Mouse (Mus musculus) C2C12 (cell line): ENCODE data around the gene Gm37419. TPM values are rescaled to one million over a fixed set of nuclear protein-coding genes. Genes with fewer than 3 reads are reported as not detected.

Experiments used
- H3K27me3 ChIP-seq: one replicate; pipeline ENCODE4 v1.6.1; 2011; ENCODE audit not compliant: control insufficient read depth, insufficient read depth, insufficient read length
- H3K36me3 ChIP-seq: one replicate; pipeline ENCODE4 v1.6.1; 2011; ENCODE audit not compliant: control insufficient read depth, insufficient read depth
- H3K4me3 ChIP-seq: one replicate; pipeline ENCODE4 v1.5.1; 2011; ENCODE audit warnings: mild to moderate bottlenecking, control low read depth; ENCODE audit not compliant: poor library complexity, insufficient read depth, severe bottlenecking
- H3K79me2 ChIP-seq: one replicate; pipeline ENCODE4 v1.6.1; 2011; ENCODE audit not compliant: control insufficient read depth, insufficient read depth
- H3K79me3 ChIP-seq: one replicate; pipeline ENCODE4 v1.6.1; 2011; ENCODE audit warnings: low read depth, control low read depth
- H3ac ChIP-seq: one replicate; pipeline ENCODE3; 2011; ENCODE audit warnings: low read depth; ENCODE audit not compliant: control insufficient read depth, insufficient read length
- CEBPB ChIP-seq: IDR thresholded peaks from one replicate; pipeline ENCODE4 v1.6.1; 2011; ENCODE audit warnings: low read depth, mild to moderate bottlenecking, control low read depth, moderate library complexity
- CTCF ChIP-seq: IDR thresholded peaks from one replicate; pipeline ENCODE4 v1.5.1; 2011; ENCODE audit not compliant: control insufficient read depth, insufficient read depth, insufficient read length
- FOSL1 ChIP-seq: IDR thresholded peaks from one replicate; pipeline ENCODE4 v1.8.0; 2011; ENCODE audit warnings: mild to moderate bottlenecking, low read length; ENCODE audit not compliant: poor library complexity, insufficient read depth, severe bottlenecking
- MAX ChIP-seq: IDR thresholded peaks from one replicate; pipeline ENCODE4 v1.6.1; 2011; ENCODE audit warnings: mild to moderate bottlenecking, control low read depth
- MYOD1 ChIP-seq: IDR thresholded peaks from one replicate; pipeline ENCODE4 v1.6.1; 2011; ENCODE audit warnings: low read depth; ENCODE audit not compliant: control insufficient read depth, insufficient read length
- MYOG ChIP-seq: IDR thresholded peaks from one replicate; pipeline ENCODE4 v1.6.1; 2011; ENCODE audit not compliant: control insufficient read depth, insufficient read length; ENCODE audit errors: extremely low read depth
- USF1 ChIP-seq: IDR thresholded peaks from one replicate; pipeline ENCODE4 v1.6.1; 2011; ENCODE audit warnings: low read depth, mild to moderate bottlenecking, control low read depth, moderate library complexity
- polyA plus RNA-seq: library from polyadenylated mRNA; unstranded; fragments of >200 nt; fragmentation: generic; extraction: Trizol; gene quantifications from one replicate; pipeline ENCODE4 v1.2.1, GENCODE M21; 2012; ENCODE audit warnings: missing spikeins

Gene Gm37419
- polyA plus RNA-seq, 1 experiment, result not detected

GRCm38 (mm10) chr16:23968888-23969287 is 19.4 kb upstream of the Gm37419 start:
- no peaks in the 10 kb centered on the region for H3K27me3 ChIP-seq
- peaks cover 94% of the 10 kb centered on the region for H3K36me3 ChIP-seq
- no peak overlapping the region for H3ac ChIP-seq
- H3K4me3 ChIP-seq, result no peak overlapping the region
- TF ChIP-seq USF1, result no peak
- no peak for TF ChIP-seq CTCF
- TF ChIP-seq FOSL1, result no peak
- no peak for TF ChIP-seq MAX
- TF ChIP-seq MYOG, result no peak
- no peak for TF ChIP-seq CEBPB
- no peak for TF ChIP-seq MYOD1
- no peaks in the 10 kb centered on the region for H3K79me2 ChIP-seq
- no peaks in the 10 kb centered on the region for H3K79me3 ChIP-seq

GRCm38 (mm10) chr16:23969919-23970318 is 18.4 kb upstream of the Gm37419 start:
- no peaks in the 10 kb centered on the region for H3K79me3 ChIP-seq
- H3K36me3 ChIP-seq, result peaks cover 95% of the 10 kb centered on the region
- TF ChIP-seq MYOG (no peak), FOSL1 (no peak), USF1 (no peak), CEBPB (no peak), MYOD1 (no peak), CTCF (no peak), MAX (no peak)
- H3K4me3 ChIP-seq, result no peak overlapping the region
- no peak overlapping the region for H3ac ChIP-seq
- no peaks in the 10 kb centered on the region for H3K79me2 ChIP-seq
- no peaks in the 10 kb centered on the region for H3K27me3 ChIP-seq

DNA sequence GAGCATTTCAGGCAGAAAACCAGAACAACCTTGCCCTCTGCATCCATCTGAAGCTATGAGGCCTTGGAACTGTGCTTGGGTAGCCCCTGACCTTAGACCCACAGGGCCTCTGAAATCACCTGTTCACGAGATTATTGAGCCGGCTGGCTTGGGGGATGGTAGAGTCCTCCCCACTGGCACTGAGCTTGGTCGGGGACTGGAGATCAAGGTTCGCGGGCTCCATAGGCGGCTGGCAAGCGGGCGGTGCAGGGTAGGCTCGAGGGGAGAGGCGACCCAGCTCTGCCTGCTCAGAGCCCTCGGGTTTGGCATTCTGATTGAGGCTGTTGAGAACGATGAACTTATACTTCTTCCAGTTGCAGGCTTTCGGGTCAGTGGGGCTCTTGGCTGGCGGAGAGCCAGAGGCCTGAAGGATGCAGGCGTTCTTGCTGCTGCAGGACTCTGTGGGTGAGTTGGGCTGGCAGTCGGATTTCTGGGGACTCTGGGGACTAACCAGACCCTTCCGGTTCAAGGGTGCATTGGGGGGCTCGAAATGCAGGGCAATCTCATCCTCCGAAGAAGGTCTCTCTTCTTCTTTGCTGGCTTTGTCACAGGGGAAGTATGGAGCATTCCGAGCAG is 16.0 kb upstream of the Gm37419 start:
- Histone ChIP-seq H3K4me3 (no peak overlapping the region), H3K27me3 (no peaks in the 10 kb centered on the region), H3K79me2 (no peaks in the 10 kb centered on the region), H3K36me3 (peaks cover 96% of the 10 kb centered on the region), H3K79me3 (no peaks in the 10 kb centered on the region), H3ac (no peak overlapping the region)
- TF ChIP-seq MAX (no peak), CTCF (no peak), USF1 (no peak), MYOG (no peak), CEBPB (no peak), FOSL1 (no peak), MYOD1 (no peak)

DNA sequence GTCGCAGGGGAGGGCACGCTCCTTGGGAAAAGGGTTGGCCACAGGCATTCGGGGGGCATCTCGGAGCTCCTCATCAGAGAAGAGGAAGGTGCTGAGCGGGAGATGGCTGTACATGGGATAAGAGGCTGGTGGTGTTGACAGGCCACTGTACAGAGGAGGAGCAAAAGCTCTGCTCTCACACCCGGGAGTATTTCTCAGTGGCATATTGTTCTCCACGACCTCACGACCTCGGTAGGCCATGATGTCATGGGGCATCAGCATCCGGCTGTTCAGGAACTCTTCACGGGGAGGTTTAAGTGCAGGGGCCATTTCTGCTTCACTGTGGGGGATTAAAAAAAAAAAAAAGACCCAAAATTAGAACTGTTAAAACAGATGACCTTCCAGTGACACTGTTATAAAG is 15.4 kb upstream of the Gm37419 start:
- Histone ChIP-seq H3K36me3 (peaks cover 96% of the 10 kb centered on the region), H3K79me3 (peaks cover 1% of the 10 kb centered on the region), H3K79me2 (no peaks in the 10 kb centered on the region), H3K27me3 (no peaks in the 10 kb centered on the region), H3K4me3 (no peak overlapping the region), H3ac (no peak overlapping the region)
- TF ChIP-seq CEBPB (no peak), MYOG (no peak), MYOD1 (no peak), CTCF (no peak), USF1 (no peak), MAX (no peak), FOSL1 (no peak)

- Histone ChIP-seq H3K79me2 (peaks cover 5% of the 10 kb centered on the region), H3K27me3 (no peaks in the 10 kb centered on the region), H3K36me3 (peaks cover 87% of the 10 kb centered on the region), H3K79me3 (peaks cover 1% of the 10 kb centered on the region), H3K4me3 (no peak overlapping the region), H3ac (no peak overlapping the region)
- TF ChIP-seq FOSL1, result no peak
- TF ChIP-seq MAX, result no peak
Measured at GRCm38 (mm10) chr16:23973635-23974367, 14.5 kb upstream of the Gm37419 start.

DNA sequence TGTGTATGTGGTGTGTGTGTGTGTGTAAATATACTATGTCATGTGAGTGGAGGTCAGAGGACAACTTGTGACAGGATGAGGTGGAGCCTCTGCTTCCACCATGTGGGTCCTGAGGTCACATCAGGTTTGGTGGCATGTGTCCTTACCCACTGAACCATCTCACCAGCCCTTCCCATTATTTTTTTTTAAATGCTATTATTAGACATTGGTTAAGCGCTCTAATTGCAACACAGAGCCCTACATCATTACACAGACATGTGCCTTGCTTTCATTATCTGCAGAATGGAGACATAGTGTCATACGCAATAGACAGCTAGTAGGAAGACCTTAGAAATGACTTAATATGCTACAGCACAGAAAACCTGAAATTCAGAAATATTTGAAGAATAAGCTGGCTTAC is 12.1 kb upstream of the Gm37419 start:
- H3K4me3 ChIP-seq, result no peak overlapping the region
- H3K79me2 ChIP-seq, result peaks cover 29% of the 10 kb centered on the region
- H3K27me3 ChIP-seq, result no peaks in the 10 kb centered on the region
- no peak overlapping the region for H3ac ChIP-seq
- H3K79me3 ChIP-seq, result peaks cover 5% of the 10 kb centered on the region
- TF ChIP-seq FOSL1 (no peak), CEBPB (no peak), MAX (no peak), USF1 (no peak)
- H3K36me3 ChIP-seq, result peaks cover 63% of the 10 kb centered on the region
